10 mouse cellular contexts compared by ENCODE assay signal in genomic region chr14:11307079-11307478, GRCm38 (mm10). TPM values are rescaled to one million over a fixed set of nuclear protein-coding genes. Genes with fewer than 3 reads are reported as not detected.
A peak's percentile ranks its signal among the peaks of the same experiment; 100 is the strongest.
DNase-seq lines count a peak whose midpoint lies in the region; ATAC-seq and TF ChIP-seq lines count a peak whose summit lies in the region.
"Had no signal": no experiment of that assay in that cellular context is flagged by ENCODE, and none has a peak within 500 bp of the region (broad histone marks: within the 10 kb centered on the region; RNA-seq: fewer than 3 reads in every experiment).

No protein-coding gene starts in this region.

- H3K4me1 ChIP-seq in midbrain, postnatal 0 days (ENCODE audit: insufficient read depth, low read length): no peaks in the 10 kb centered on the region
- no peaks in the 10 kb centered on the region for H3K4me1 ChIP-seq in midbrain, embryonic 15.5 days
- H3K4me1 ChIP-seq: heart, embryonic 13.5 days; stomach, embryonic 15.5 days had no signal

- peak; percentile 79 for TF ChIP-seq CTCF in gastrocnemius, adult 2 months (IDR thresholded peaks at IDR 0.05)
- peak; percentile 55 for TF ChIP-seq CTCF in midbrain, postnatal 0 days (IDR thresholded peaks at IDR 0.05)

- peak; percentile 28 for DNase-seq in gastrocnemius, adult 2 months
- DNase-seq in gastrocnemius, postnatal 25 days: no peak
- no peak for DNase-seq in midbrain, postnatal 0 days (ENCODE audit: low spot score)
- DNase-seq in NIH3T3 (ENCODE audit: low read depth): peak; percentile 51
- peak; percentile 38 to 77 for DNase-seq in kidney, postnatal 25 days
- no peak for DNase-seq in c-Kit-positive CD71-positive TER-119-positive erythroid progenitor cells, embryonic 14.5 days (ENCODE audit: low spot score)
- DNase-seq in cerebellum, adult 9-11 months: no peak

- H3K9me3 ChIP-seq in midbrain, postnatal 0 days (ENCODE audit: low read length): no peaks in the 10 kb centered on the region
- no peaks in the 10 kb centered on the region for H3K9me3 ChIP-seq in midbrain, embryonic 15.5 days
- H3K9me3 ChIP-seq: heart, embryonic 13.5 days; stomach, embryonic 15.5 days had no signal

- 47% methylated on average over 2 of the region's 2 CpGs for WGBS in midbrain, postnatal 0 days
- 41% methylated on average over 2 of the region's 2 CpGs for WGBS in midbrain, embryonic 15.5 days

- ATAC-seq in midbrain, postnatal 0 days (ENCODE audit: low FRiP score): no peak
- no peak for ATAC-seq in midbrain, embryonic 15.5 days (replicated peaks)

- no peak overlapping the region for H3K27ac ChIP-seq in gastrocnemius, adult 2 months
- no peak overlapping the region for H3K27ac ChIP-seq in midbrain, postnatal 0 days (ENCODE audit: low read depth, low read length)
- no peak overlapping the region for H3K27ac ChIP-seq in midbrain, embryonic 15.5 days
- H3K27ac ChIP-seq: heart, embryonic 13.5 days; stomach, embryonic 15.5 days had no signal

- no peaks in the 10 kb centered on the region for H3K36me3 ChIP-seq in midbrain, postnatal 0 days (ENCODE audit: insufficient read depth, low read length)
- no peaks in the 10 kb centered on the region for H3K36me3 ChIP-seq in midbrain, embryonic 15.5 days (replicated peaks)
- H3K36me3 ChIP-seq: heart, embryonic 13.5 days; stomach, embryonic 15.5 days had no signal

- no peak overlapping the region for H3K4me3 ChIP-seq in gastrocnemius, adult 2 months
- H3K4me3 ChIP-seq in midbrain, postnatal 0 days (ENCODE audit: low read depth, low read length): no peak overlapping the region
- no peak overlapping the region for H3K4me3 ChIP-seq in midbrain, embryonic 15.5 days
- H3K4me3 ChIP-seq: heart, embryonic 13.5 days; stomach, embryonic 15.5 days had no signal

- no peak overlapping the region for H3K4me2 ChIP-seq in midbrain, postnatal 0 days (ENCODE audit: low read depth, low read length, poor library complexity, severe bottlenecking)
- no peak overlapping the region for H3K4me2 ChIP-seq in midbrain, embryonic 15.5 days
- H3K4me2 ChIP-seq: heart, embryonic 13.5 days; stomach, embryonic 15.5 days had no signal

- no peaks in the 10 kb centered on the region for H3K27me3 ChIP-seq in midbrain, postnatal 0 days (ENCODE audit: insufficient read depth, low read length)
- H3K27me3 ChIP-seq in midbrain, embryonic 15.5 days (replicated peaks): no peaks in the 10 kb centered on the region
- H3K27me3 ChIP-seq: heart, embryonic 13.5 days; stomach, embryonic 15.5 days had no signal

- intact Hi-C loops in gastrocnemius, adult 2 months (cut with DNase I): loop anchor here (10.0 kb wide), 1 partner anchor 828 kb away; no protein-coding TSS in a partner anchor

- no peak overlapping the region for H3K9ac ChIP-seq in midbrain, postnatal 0 days (replicated peaks; ENCODE audit: low read length, poor library complexity, severe bottlenecking)
- H3K9ac ChIP-seq in midbrain, embryonic 15.5 days: no peak overlapping the region
- H3K9ac ChIP-seq: heart, embryonic 13.5 days; stomach, embryonic 15.5 days had no signal

RNA-seq across cellular contexts. Expression of gene Gm3839, which starts 49.4 kb away (rescaled TPM):
- total RNA-seq in gastrocnemius, adult 2 months (2021): 1 to 10 TPM; 2.7 to 3.9 TPM
- 1 to 10 TPM; 3.1 to 3.5 TPM for total RNA-seq in gastrocnemius, postnatal 25 days (2021)
- 0.71 and 3.0 TPM in 2 replicates for total RNA-seq in midbrain, postnatal 0 days (2014; rRNA removed)
- polyA plus RNA-seq in midbrain, postnatal 0 days (2015; fragmentation: Nextera tagmentation; extraction: Ambion mirVana): 1.2 and 1.3 TPM in 2 replicates
- 0.96 and 1.2 TPM in 2 replicates for polyA plus RNA-seq in midbrain, embryonic 15.5 days (2015; fragmentation: Nextera tagmentation; extraction: Ambion mirVana)

Comparison
In these comparisons a context has a peak if more than half of its experiments do, and no peak if none do; other contexts are left out.
1. DNase-seq: peak in gastrocnemius, adult 2 months (single experiment), NIH3T3 (single experiment) and kidney, postnatal 25 days (2 of 2); none in gastrocnemius, postnatal 25 days (single experiment), midbrain, postnatal 0 days (single experiment), c-Kit-positive CD71-positive TER-119-positive erythroid progenitor cells, embryonic 14.5 days (single experiment) and cerebellum, adult 9-11 months (single experiment).